Mouse (Mus musculus) limb, embryonic 11.5 days (tissue): ENCODE results near the gene Ntn5. TPM values are rescaled to one million over a fixed set of nuclear protein-coding genes. Genes with fewer than 3 reads are reported as not detected.

Source experiments
- ATAC-seq: fragments of 200-750 bp; cut with Nextera tagmentation; 2 replicates; pipeline ENCODE4 v1.8.0; 2017; ENCODE audit warnings: low read depth; ENCODE audit not compliant: insufficient number of reproducible peaks, low FRiP score, low TSS enrichment
- DNase-seq: peaks from one replicate; pipeline ENCODE4 v3.0.0-alpha.2; 2015; ENCODE audit warnings: low spot score
- H3K27ac ChIP-seq: fragments of 300-500 bp; sonication (generic); replicated peaks from 2 replicates; pipeline ENCODE4 v1.5.1; 2014; ENCODE audit warnings: low read depth, mild to moderate bottlenecking, low read length
- H3K27me3 ChIP-seq: fragments of 300-500 bp; sonication (generic); 2 replicates; pipeline ENCODE4 v1.6.1; 2014; ENCODE audit warnings: mild to moderate bottlenecking, low read length, mixed read lengths; ENCODE audit not compliant: control insufficient read depth, insufficient read depth
- H3K36me3 ChIP-seq: fragments of 300-500 bp; sonication (generic); 2 replicates; pipeline ENCODE4 v1.6.1; 2014; ENCODE audit warnings: mild to moderate bottlenecking, low read length, moderate library complexity, mixed read lengths; ENCODE audit not compliant: control insufficient read depth, insufficient read depth
- H3K4me1 ChIP-seq: fragments of 300-500 bp; sonication (generic); 2 replicates; pipeline ENCODE4 v1.6.1; 2014; ENCODE audit warnings: low read length, mixed read lengths; ENCODE audit not compliant: control insufficient read depth, insufficient read depth
- H3K4me2 ChIP-seq: fragments of 300-500 bp; sonication (generic); 2 replicates; pipeline ENCODE4 v1.6.1; 2014; ENCODE audit warnings: low read depth, mild to moderate bottlenecking, moderate library complexity; ENCODE audit not compliant: severe bottlenecking
- H3K4me3 ChIP-seq: fragments of 300-500 bp; sonication (generic); 2 replicates; pipeline ENCODE4 v1.5.1; 2014; ENCODE audit warnings: low read depth, low read length
- H3K9ac ChIP-seq: fragments of 300-500 bp; sonication (generic); 2 replicates; pipeline ENCODE4 v1.6.1; 2014; ENCODE audit warnings: mild to moderate bottlenecking, low read length
- H3K9me3 ChIP-seq: fragments of 300-500 bp; sonication (generic); 2 replicates; pipeline ENCODE4 v1.6.1; 2016; ENCODE audit warnings: low read length; ENCODE audit not compliant: control insufficient read depth
- WGBS: fragments of 180-500 bp; shearing (Covaris S2); extraction: QIAGEN DNeasy Blood & Tissue Kit; methylation state at CpG from one replicate; pipeline ENCODE4 v1.1.7; 2014; 5-methylcytosine and 5-hydroxymethylcytosine counted together
- polyA plus RNA-seq: library from polyadenylated mRNA; unstranded; fragments of >200 nt; fragmentation: Nextera tagmentation; extraction: Ambion mirVana; gene quantifications from 2 replicates; pipeline ENCODE4 v1.2.1, GENCODE M21; 2014

The Ntn5 gene
- polyA plus RNA-seq, 1 experiment from 2014 or later: 0.24 TPM

DNA sequence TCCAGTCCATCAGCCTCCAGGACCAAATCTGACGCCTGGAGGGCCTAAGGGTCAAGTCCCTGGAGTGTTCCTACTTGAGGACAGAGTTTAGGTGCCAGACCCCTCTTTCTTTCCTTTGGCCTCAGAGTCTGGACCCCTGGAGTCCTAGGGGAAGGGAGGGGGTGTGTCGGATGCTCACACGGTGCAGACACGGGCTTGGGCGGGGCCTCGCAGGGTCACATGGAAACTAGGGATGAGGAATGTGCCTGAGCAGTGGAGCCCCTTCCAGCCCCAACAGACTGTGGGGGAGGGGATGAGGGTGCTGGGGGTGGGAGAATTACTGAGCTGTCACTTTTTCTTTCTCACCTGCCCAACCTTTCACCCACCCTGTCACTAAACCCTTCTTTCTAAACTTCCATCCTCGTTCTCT lies 22.1 kb downstream of the Ntn5 start:
- peak overlapping the region; percentile 49 for H3K4me3 ChIP-seq
- peak overlapping the region; percentile 72 for H3K4me2 ChIP-seq
- DNase-seq: peak; percentile 68
- peaks cover 34% of the 10 kb centered on the region for H3K4me1 ChIP-seq
- WGBS: 1% methylated on average over 7 of the region's 7 CpGs
- peak overlapping the region; percentile 72 for H3K9ac ChIP-seq
- H3K27ac ChIP-seq: no peak overlapping the region
- H3K36me3 ChIP-seq: peaks cover 2% of the 10 kb centered on the region; the same call in 1 of the 2 replicates
- H3K27me3 ChIP-seq: no peaks in the 10 kb centered on the region
- no peaks in the 10 kb centered on the region for H3K9me3 ChIP-seq
- no peak for ATAC-seq

DNA sequence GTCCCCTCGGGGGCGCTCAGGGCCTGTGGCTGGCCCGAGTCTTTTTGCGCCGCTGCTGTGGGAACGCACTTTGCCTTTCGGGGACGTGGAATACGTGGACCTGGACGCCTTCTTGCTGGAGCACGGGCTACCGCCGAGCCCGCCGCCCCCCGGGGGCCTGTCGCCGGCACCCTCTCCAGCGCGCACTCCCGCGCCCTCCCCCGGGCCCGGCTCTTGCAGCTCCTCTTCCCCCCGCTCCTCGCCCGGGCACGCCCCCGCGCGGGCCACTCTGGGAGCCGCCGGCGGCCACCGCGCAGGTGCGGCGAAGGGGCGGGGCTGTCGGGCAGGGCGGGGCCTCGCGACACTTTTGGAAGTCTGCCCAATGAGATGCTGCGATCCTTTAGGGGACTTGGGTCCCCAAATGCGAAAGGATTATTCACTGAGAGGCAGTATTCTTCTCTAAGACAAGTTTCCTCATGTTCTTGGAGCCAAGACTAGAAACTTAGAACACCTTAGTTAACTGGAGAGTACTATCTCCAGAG lies 23.0 kb downstream of the Ntn5 start:
- no peaks in the 10 kb centered on the region for H3K9me3 ChIP-seq
- H3K4me2 ChIP-seq: peak overlapping the region; percentile 72
- H3K36me3 ChIP-seq: peaks cover 9% of the 10 kb centered on the region; the same call in 1 of the 2 replicates
- 1% methylated on average over 45 of the region's 45 CpGs for WGBS
- ATAC-seq: no peak
- DNase-seq: peak; percentile 90
- peaks cover 32% of the 10 kb centered on the region for H3K4me1 ChIP-seq
- H3K27me3 ChIP-seq: no peaks in the 10 kb centered on the region
- peak overlapping the region; percentile 72 for H3K9ac ChIP-seq
- H3K27ac ChIP-seq: peak overlapping the region; percentile 76
- H3K4me3 ChIP-seq: peak overlapping the region; percentile 49

DNA sequence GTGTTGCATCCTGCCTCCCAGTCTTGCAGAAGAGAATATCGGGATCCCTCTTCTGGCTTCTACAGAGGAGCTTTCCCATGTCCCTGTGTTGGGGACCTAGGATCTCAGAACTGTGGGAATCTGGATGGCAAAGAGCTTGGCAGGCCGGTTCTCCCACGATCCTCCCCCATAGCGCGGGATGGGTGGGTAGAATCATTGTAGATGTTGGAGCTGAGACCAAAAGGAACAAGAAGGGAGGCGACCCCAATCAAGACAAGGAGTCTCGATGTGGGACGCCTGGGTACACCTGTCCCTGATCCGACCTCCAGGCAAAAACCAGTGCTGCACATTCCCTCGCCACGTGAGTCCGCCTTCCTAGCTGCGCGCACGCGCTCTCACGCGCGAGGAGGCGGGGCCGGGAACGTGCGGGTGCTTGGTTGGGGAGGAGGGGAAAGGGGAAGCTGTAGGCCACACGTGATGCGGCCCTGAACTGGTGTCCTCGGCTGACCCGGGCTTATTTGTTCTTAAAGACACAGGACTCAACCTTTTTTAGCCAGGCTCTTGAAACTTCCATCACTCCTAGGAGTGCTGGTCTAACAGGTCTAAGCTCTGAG lies 23.6 kb downstream of the Ntn5 start:
- peak overlapping the region; percentile 35; the same call in 1 of the 2 replicates for H3K9ac ChIP-seq
- ATAC-seq (0 out of 2 replicates have a peak, but pooled peaks have one; percentile 1), DNase-seq (peak; percentile 92)
- H3K9me3 ChIP-seq: no peaks in the 10 kb centered on the region
- 0% methylated on average over 27 of the region's 27 CpGs for WGBS
- peak overlapping the region; percentile 76 for H3K27ac ChIP-seq
- H3K36me3 ChIP-seq: peaks cover 14% of the 10 kb centered on the region; the same call in 1 of the 2 replicates
- H3K4me3 ChIP-seq: peak overlapping the region; percentile 49
- H3K27me3 ChIP-seq: no peaks in the 10 kb centered on the region
- peaks cover 32% of the 10 kb centered on the region for H3K4me1 ChIP-seq
- H3K4me2 ChIP-seq: peak overlapping the region; percentile 72

DNA sequence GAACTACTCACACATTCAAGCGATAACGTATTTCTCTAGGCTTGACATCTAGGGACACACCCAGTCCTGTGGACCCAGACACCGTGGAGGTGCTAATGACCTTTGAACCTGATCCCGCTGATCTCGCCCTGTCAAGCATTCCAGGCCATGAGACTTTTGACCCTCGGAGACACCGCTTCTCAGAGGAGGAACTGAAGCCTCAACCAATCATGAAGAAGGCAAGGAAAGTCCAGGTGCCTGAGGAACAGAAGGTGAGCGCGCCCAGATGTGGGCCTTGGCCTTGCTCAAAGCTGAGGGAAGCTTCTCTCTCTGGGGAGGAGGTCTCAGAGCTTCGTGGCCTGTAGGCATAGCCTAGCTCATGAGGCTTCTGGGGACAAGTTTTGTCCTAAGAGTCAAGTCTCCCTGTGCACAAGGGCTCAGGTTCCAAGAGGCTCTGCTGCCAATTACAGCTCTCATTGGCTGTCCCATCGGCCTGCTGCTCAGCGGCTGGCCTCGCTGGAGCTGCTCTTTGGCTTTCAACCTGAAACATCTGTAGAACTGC lies 24.5 kb downstream of the Ntn5 start:
- peak overlapping the region; percentile 49 for H3K4me3 ChIP-seq

DNA sequence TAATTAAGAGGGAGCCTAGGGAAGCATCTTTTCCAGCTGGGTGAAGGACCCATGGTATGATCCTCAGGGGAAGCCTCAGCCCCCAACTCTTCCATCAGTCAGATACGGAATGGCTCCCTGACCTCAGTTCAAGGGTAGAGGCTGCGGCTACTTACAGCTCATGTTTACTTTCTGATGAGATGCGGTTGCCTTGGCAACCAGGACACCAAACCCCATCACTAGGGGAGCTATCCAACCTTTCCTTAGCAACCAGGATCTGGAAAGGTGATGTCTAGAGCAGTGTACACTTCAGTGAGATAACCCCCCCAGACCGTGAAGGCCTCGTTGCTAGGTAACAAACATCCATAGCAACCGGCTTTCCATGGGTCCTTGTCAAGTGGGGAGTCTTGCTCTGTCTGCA lies 25.2 kb downstream of the Ntn5 start:
- Histone ChIP-seq H3K4me1 (peaks cover 27% of the 10 kb centered on the region), H3K27me3 (no peaks in the 10 kb centered on the region), H3K36me3 (peaks cover 23% of the 10 kb centered on the region; the same call in 1 of the 2 replicates), H3K9ac (no peak overlapping the region), H3K4me2 (no peak overlapping the region), H3K4me3 (no peak overlapping the region), H3K27ac (no peak overlapping the region), H3K9me3 (no peaks in the 10 kb centered on the region)
- no peak for ATAC-seq
- 62% methylated on average over 6 of the region's 6 CpGs for WGBS
- DNase-seq: peak; percentile 42

More for the DNA sequence above, 24.5 kb downstream of the Ntn5 start:
- no peaks in the 10 kb centered on the region for H3K27me3 ChIP-seq
- WGBS: 28% methylated on average over 13 of the region's 13 CpGs
- peaks cover 32% of the 10 kb centered on the region for H3K4me1 ChIP-seq
- peaks cover 22% of the 10 kb centered on the region; the same call in 1 of the 2 replicates for H3K36me3 ChIP-seq
- no peak for ATAC-seq
- peak; percentile 43 for DNase-seq
- peak overlapping the region; percentile 72; the same call in 1 of the 2 replicates for H3K4me2 ChIP-seq
- peak overlapping the region; percentile 35; the same call in 1 of the 2 replicates for H3K9ac ChIP-seq
- no peak overlapping the region for H3K27ac ChIP-seq
- no peaks in the 10 kb centered on the region for H3K9me3 ChIP-seq

DNA sequence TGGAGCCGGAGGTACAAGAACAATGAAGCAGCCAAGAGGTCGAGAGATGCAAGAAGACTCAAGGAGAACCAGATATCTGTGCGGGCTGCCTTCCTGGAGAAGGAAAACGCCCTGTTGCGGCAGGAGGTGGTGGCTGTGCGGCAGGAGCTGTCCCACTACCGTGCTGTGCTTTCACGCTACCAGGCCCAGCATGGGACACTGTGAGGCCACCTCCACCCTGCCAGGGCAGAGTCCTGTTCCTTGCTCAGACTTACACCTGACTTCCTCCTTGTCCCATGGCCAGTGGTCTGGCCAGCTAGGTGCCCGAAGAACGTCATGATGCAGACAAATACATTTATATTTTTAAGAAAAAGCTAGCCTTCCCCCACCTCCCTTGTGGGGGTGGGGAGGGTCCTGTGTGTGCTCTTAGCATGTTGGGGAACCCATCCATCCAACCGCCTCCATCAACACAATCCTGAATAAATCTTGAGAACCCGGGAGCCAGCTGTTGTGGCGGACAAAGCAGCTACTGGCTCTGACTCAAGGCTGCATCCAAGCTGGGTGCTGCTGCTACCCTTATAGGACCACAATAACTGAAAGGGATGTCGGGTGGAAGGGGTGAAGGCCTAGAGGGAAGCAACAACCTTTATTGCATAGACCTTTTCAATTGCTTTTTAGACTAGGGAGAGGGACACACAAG lies 26.0 kb downstream of the Ntn5 start:
- Histone ChIP-seq H3K4me2 (no peak overlapping the region), H3K27ac (no peak overlapping the region), H3K9me3 (no peaks in the 10 kb centered on the region), H3K36me3 (peaks cover 23% of the 10 kb centered on the region; the same call in 1 of the 2 replicates), H3K9ac (no peak overlapping the region), H3K4me1 (peaks cover 31% of the 10 kb centered on the region), H3K27me3 (no peaks in the 10 kb centered on the region), H3K4me3 (no peak overlapping the region)
- no peak for DNase-seq
- no peak for ATAC-seq
- 79% methylated on average over 14 of the region's 14 CpGs for WGBS

DNA sequence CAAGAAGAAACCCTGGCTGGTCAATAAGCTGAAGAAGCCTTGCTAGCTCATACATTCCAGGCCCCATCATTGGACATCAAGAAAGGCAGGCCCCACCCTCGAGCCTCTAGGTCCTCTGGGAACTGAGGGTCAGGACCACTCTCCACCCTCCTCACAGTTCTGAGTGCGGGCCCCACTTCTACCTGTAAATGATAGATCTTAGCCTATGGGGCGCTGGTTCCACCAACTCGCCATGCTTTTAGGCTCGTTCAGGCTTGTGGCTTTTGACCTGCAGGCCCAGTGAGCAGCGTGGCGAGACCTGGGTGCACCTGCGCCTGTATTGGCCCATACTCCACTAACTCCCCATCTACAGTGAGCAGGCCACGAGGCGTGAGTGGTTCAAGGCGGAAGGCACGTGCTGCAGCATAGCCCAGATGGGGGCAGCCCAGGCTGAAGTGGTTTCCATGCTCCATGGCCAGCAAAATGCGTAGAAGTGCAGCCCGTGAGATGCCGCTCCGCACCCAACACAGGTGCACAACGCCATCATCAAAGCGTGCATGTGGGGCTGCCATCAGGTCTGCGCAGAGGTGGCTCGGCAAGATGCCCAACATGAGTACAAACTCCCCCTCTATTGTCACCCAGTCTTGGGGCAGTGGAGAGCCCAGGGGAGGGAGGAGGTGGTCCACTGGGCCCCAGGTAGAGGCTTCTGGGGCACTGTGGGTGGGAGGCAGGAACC lies 26.8 kb downstream of the Ntn5 start:
- H3K4me1 ChIP-seq: peaks cover 30% of the 10 kb centered on the region
- DNase-seq (no peak), ATAC-seq (no peak)
- no peak overlapping the region for H3K9ac ChIP-seq
- WGBS: 94% methylated on average over 20 of the region's 20 CpGs
- H3K4me2 ChIP-seq: no peak overlapping the region
- H3K27me3 ChIP-seq: no peaks in the 10 kb centered on the region
- peaks cover 23% of the 10 kb centered on the region; the same call in 1 of the 2 replicates for H3K36me3 ChIP-seq
- no peak overlapping the region for H3K27ac ChIP-seq
- H3K4me3 ChIP-seq: 0 out of 2 replicates have a peak overlapping the region, but pooled peaks have one; percentile 1
- H3K9me3 ChIP-seq: no peaks in the 10 kb centered on the region
